Mouse (Mus musculus) spleen, postnatal 10 days (tissue): ENCODE measurements around the gene Fubp1.

Experiments used
- DNase-seq, 2 experiments: peaks; one replicate each; pipeline ENCODE4 v3.0.0; 2021 to 2022; ENCODE audit warnings: low spot score in 2 of 2

The Fubp1 gene

DNA sequence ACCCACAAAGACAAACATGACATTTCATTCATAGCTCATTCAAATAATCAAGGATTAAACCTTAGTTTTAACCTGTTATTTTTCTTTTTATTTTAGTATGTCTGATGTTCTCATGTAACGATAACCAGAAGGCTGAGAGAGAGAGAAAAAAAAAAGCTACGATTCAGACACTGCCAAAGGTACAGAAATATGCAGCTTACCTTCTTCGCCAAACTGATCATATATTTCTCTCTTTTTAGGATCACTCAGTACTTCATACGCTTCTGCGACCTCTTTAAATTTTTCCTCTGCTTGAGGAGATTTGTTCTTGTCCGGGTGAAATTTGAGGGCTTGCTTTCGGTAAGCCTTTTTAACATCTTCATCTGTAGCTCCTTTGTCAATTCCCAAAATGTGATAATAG is 17.0 kb upstream of the Fubp1 start:
- DNase-seq: no peak

DNA sequence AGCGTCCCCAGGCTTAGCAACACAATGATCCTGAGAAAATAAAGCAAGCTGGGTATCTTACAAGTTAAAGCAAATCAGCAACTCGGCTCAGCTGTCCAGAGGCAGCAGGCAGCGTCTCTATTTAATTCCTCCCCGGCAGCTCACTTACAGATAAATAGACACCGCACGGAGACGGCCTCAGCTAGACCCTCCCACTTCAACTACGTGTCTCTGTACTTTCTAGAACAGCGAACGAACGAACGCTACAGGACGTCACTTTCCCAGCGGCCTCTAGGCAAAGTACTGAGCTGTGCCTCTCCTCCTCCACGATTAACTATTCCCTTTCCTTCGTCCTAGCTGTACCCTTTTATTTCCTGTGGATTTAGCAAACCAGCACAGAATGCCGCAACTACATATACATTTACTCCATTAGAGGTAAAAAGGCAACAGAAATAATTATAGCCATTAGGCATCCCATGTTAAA is 16.6 kb upstream of the Fubp1 start:
- DNase-seq: peak; percentile 79 to 86

DNA sequence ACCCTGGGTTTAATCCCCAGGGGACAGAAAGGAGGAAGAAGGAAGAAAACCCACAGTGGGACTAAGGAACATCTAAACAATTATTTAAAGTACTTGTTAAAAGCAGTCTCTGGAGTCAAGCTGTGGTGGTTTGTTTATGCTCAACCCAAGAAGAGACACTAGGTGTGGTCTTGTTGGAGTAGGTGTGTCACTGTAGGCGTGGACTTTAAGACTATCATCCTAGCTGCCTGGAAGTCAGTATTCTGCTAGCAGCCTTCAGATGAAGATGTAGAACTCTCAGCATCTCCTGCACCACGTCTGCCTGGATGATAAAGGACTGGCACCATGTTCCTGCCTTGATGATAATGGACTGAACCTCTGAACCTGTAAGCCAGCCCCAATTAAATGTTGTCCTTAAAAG is 13.0 kb upstream of the Fubp1 start:
- peak; percentile 47 to 57 for DNase-seq

DNA sequence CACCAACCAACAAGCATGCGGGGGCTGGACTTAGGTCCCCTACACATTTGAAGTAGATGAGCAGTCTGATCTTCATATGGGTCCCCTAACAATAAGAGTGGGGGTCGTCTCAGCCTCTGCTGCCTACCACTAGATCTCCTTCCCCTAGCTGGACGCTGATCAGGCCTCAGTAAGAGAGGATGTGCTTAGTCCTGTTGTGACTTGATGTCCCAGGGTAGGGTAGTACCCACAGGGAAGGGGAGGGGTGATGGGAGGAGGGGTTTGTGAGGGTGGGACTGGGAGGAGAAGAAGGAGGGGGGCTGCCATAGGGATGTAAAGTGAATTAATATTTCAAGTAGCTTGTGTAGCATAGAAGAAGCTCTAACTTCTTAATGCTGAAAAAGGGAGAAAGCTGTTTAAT is 11.1 kb upstream of the Fubp1 start:
- DNase-seq: no peak

DNA sequence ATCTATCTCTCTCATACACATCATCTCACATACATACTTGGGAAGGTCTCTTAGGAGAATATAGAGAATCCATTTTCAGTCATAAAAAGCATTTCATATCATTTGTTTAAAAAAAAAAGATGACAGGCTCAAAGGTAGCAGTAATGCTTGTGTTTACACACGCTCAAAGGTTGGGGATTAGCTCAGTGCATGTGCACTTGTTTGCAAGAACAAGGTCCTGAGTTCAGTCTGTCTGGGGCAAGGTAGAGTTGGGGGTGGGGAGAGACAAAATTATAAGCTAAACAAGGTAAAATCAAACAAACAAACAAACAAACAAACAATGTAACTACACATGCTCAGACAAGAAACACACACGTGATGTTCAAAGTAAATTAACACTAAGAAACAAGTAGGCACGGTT is 9.0 kb upstream of the Fubp1 start:
- DNase-seq: no peak

DNA sequence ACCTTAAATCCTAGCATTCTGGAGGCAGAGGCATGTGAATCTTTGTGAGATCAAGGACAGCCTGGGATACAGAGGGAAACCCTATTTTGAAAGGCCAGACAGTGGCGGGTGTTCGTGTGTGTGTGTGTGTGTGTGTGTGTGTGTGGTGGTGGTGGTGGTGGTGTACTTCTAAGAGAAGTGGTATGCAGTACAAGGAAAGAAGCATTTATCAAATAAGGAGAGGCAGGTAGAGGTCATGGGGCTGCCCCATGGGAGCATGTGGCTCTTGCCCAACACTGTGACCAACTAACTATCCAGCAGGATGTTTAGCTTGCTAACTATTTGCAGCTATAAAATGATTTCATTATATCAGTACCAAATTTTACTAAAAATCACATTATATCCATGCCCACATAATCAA is 8.6 kb upstream of the Fubp1 start:
- no peak for DNase-seq

DNA sequence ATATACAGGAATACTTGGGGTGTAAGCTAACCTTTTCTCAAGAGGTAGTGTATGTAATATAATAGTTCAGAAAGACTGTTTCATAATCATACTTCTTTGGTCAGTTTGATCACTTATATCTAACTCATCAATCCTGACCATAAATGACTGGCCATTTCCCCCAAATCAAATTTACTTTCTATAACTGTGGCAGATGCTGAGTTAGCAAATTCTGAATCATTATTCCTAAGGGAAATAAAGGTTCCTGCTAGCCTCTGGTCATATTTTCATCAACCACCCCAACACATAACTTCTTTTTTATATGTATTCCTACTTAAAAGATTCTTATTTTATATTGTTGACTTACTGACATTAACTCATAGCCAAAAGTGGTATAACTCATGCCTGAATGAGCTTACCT is 7.3 kb upstream of the Fubp1 start:
- no peak for DNase-seq

DNA sequence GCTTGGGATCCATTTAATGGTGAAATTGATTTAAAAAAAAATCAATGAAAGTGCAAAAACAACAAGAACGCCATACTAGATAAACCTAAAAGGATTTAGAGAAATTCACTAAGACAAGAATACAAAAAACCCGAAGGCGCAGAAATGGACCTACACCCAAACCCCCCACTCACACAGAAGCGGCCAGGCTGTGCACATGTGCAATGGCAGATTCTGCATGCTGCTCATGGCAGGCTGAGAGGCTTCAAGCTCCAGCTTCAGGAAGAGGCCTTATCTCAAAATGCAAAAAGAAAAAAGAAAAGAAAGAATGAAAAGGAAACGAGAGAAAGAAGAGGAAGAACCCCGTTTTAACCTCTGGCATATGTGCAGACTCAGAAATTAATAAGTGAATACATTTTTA is 6.8 kb upstream of the Fubp1 start:
- DNase-seq: no peak

DNA sequence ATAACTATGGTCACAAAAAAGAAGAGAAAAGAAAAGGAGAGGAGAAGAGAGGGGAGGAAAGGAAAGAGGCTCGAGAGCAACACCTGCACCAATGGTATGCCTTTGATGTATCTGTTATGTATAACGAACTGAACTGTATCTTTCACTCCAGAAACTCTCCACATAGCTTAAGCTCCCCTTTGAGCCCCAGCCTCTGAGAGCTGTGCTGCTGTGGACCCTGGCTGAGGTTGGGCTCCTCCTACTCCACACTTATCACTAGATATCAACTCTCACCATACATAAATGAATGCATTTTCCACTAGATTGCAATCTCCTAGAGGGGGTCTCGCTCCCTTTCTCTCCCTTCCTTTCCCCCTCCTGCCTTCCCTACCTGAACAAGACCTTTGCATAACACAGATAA is 6.2 kb upstream of the Fubp1 start:
- no peak for DNase-seq

DNA sequence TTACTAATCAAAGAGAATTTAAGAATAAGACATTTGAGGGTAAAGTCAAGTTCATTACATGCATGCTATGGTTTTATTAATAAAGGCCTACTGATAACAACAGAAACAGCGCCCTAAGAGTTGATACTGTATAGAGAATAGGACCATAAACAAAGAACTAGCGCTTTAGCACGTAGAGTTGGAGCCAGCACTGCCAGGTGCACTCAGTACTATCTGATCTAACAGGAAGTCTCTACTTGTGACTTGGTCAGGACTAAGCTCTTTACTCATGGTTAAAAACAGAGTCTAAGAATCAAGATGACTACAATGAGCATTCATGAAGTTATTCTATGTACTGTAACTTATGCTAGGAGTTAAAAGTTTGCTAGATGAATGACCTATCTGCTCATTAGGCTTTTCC is 5.6 kb upstream of the Fubp1 start:
- DNase-seq: no peak

DNA sequence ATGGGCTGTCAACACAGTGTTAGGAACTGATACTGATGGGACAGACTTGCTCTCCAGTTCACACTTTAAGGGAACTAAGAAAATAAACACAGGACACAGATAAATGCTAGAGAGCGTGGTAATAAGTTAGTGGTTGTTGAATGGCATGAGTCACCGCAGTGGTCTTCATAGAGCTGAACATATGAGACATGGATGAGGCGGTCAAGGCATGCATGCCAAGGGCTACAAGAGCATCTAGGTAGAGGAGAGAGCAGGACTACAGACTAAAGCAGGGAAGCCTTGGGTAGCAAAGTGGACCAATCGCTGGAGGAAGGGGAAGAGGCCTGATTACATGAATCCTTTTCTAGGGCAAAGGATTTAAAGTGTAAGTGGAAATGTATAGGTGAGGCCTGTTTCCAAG is 3.1 kb upstream of the Fubp1 start:
- no peak for DNase-seq

DNA sequence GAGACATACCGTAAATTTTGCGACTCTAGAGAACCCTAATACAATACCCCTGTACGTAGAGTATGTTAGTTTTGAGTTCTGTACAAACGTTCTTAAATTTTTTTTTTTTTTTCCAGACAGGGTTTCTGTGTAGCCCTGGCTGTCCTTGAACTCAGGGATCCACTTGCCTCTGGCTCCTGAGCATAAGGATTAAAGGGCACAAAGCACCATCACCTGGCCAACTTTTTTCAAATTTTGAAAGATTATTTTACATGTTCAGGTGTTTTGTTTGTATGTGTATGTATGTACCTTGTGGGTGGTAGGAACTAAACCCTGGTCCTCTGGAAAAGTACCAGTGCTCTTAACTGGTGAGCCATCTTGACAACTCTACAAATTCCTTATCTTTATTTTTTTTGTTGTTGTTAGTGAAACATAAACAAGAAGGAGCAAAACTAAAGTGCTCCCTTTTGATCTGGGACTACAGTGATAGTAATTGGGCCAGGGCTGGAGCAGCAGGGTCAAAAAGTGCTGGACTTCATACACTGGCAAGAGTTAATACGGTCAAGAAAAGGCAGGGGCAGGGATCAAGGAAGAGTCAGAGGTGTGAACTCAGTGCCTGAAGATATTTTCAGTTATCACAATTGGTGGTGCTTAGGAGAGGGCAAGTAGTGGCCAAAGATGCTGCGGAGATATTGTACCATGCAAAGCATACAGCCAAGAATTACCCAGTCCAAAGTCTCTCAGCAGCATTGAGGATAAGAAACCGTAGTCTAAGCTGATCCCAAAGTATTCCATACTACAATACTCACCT is 1.9 kb upstream of the Fubp1 start:
- DNase-seq: no peak

DNA sequence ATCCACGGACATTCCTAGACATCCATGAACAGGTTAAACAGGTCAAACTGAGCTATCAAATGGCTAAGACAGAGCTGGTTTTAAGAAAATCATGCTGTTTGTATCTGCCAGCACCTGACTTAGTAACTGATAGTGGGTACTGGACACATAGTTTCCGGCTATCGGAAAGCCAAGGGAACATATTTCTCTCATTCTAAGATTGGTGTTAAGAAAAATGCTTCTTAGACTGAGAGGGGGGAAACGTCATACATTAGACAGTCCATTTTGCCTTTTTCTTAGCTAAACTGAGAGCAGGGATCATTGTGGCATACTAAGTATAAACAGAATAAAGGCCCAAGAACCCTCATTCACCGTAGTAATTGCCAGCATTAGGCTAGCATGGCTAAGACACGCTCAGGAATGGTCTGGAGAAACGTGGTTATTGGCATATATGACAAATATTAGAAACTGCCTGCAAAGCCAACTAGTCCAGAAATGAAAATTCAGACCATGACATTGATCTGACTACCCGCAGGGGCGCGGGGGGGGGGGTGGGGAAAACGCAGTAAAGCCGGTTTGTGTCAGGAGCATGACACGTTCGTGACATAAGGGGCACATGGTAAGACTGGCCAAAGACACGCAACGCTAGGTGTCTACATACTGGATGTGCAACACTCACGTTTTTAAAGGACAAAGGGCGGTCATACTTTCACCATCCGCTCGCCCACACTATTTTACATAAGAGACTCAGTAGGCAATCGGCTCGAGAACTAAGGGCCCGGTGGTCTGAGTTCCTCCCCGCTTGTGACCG is 850 bp upstream of the Fubp1 start:
- no peak for DNase-seq

DNA sequence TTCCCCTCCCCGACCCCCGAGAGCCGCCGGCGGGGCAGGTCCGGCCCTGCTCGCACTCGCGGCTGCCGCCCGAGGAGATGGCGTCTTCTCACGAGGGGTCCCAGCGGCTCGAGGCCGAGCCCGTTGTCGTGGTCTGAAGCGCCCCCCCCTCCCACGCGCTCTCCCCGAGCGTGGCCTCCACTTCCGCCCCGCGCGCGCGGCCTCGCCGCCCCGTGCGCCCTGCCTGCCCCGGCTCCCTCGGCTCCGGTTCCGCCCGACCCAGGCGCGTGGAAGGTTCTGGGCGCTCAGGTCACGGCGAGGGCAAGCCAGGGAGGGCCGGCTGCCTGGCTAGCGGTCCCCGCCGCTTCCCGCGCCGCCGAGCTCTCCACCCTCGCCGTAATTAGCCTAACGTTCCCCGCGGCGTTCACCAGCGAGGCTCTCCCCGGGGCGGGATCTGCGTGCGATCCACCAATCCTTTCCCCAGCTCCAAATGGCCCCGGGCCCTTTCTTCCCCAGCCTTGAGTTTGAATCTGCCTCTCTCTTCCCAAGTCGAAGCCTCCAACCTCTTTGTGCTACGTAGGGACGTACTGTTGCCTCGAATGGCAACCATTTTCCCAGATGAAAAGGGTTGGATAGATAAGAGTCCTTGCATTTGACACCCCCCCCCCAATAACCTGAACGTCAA is 638 bp downstream of the Fubp1 start:
- peak; percentile 77 to 79 for DNase-seq

DNA sequence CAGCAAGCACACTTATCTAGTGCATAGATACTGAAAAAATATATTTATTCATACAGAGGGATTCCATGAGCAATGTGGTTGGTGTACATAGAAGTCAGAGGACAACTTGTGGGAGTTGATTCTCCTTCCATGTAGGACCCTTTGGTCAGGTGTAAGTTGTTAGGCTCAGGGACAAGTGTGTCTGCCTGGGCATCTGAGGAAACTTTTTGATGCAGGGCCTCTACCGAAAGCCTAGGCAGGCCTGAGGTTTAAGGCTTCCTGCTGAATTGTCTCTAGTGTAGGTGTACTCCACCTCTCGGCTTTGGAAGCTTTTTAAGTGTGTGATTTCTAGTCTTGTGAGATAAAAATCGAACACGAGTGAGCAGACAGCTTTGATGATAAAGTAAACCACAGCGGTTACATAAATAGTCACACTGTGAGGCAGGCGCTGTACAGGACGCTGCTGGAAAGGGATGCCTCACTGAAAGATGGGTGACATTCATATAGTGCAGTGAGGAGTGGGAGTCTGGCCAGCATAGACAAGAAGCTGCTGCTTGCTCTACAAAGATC is 1.6 kb downstream of the Fubp1 start:
- DNase-seq: peak; percentile 28 to 39

DNA sequence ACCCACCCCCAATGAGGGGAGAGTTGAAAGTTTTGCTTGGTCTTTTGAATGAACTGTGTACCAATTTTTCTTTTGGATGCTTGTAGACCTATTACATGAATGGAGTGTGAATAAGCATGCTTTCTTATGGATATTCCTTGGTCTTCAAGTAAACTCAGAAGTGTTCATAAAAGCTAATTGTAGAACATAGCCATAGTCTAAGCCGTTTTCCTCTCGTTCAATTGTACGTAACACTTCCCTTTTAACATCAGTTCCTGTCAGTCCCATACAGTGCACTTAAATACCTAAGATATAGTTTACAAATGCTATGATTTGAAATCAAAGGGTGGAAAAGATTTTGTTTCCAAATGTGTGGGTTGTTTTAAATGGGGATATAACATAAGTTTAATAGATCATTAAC is 3.2 kb downstream of the Fubp1 start:
- DNase-seq: no peak

DNA sequence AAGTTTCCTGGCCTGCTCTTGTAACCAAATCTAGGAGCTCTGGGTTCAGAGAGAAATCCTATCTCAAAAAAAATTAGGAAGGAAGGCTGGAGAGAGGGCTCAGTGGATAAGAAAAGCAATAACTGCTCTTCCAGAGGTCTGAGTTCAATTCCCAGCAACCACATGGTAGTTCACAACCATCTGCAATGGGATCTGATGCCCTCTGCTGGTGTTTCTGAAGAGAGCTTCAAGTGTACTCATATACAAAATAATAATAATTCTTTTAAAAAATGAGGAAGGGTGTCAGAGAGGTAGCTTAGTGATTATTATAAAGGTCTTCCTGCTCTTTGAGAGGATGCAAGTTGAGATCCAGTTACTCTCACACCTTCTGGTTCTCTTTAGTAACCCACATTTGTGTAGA is 14.7 kb downstream of the Fubp1 start:
- no peak for DNase-seq

DNA sequence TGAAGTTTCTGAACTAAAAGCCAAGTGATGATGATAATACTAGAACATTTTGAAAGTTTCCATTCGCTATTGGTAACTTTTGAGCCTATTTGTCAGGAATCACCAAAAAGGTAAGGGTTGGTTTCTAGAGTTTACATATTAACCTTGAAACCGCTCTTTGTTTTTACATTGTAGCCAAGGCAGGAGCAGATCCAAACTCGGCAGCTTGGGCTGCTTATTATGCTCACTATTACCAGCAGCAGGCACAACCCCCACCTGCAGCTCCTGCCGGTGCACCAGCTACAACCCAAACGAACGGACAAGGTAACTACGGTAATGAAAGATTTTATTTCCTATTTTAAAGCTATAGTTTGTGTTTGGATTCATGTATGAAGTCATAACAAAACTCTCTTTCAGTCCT is 15.7 kb downstream of the Fubp1 start:
- DNase-seq: no peak

DNA sequence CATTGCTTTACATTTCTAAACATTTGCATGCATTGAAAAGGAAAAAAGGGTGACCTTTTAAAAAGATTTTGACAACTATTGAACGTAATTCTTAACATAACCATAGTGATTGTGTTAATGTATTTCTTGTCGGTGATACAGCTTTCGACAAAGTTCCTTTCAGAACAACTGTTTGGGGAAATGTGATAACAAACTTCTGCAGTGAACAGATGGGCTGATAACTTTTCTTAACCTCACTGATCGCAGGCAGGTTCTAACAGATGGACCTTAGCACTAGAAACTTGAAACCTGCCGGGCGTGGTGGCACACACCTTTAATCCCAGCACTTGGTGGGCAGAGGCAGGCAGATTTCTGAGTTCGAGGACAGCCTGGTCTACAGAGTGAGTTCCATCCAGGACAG is 18.6 kb downstream of the Fubp1 start:
- DNase-seq: no peak

DNA sequence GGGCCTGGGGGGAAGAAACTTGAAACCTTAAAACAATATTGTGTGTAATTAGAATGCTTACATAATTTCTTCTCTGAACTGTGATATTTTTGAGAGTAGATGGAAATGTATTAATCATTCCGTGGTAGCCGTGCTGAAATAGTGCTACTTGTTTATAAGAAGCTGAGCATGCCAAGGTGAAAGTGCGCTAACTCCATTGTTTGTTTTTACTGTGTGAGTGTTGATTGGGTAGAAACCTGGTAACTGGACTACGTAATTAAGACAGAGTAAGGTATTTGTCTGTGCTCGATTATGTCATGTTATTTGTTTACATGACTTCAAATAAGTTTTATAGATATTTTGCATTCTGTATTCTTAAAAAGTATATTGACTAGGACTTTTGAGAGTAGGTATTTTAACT is 19.0 kb downstream of the Fubp1 start:
- no peak for DNase-seq

DNA sequence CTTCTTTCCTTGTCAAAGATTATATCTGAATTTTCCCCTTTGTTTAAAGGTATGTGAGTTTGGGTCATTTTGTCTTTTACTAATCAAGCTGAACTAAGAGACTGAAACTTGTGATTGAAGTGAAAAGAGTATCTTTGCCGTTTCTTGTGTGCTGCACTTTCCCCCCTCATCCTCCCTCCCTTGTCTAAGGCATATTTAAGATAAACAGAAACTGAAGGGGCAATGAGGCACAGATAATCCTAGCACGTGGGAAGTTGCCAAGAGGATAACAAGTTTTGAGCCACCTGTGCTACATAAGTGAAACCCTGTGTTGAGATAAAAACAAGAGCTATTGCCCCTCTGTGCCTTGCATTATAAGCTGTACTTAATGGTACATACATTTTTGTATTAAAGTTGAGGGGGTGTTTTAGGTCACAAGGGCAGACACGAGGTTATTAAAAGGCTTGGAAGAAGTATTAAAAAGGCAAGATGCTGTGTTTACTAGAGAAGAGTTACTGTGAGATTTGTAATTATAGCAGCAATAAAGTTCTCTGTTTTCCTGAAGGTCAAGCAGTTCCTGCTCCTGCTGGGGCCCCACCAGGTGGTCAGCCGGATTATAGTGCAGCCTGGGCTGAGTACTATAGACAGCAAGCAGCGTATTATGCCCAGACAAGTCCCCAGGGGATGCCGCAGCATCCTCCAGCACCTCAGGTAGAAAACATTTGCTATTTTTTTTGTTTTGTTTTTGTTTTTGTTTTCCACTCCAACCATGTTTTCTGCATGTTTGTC is 21.3 kb downstream of the Fubp1 start:
- DNase-seq: no peak

DNA sequence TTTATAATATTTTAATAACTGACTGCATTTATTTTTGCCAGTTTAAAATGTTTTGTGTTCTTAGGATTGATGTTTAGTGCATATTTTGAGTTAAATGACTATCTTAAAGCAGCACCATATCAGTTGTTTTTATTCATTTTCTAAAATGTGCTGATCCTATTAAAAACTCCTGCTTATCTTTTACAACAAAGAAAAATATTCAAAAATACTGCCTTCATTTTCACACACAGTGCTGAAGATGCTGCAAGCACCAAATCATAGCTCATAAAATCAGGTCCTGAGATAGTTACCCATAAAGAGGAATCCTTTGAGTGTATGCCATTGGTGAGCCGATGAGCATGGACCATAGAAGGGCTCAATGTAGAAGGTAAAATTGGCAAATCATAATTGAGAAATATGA is 25.0 kb downstream of the Fubp1 start:
- no peak for DNase-seq
